Mouse (Mus musculus) cerebellum, postnatal 4 days (tissue): ENCODE results near the gene Il2rg.

Experiments
- DNase-seq, 2 experiments: peaks; one replicate each; pipeline ENCODE4 v3.0.0; 2022; ENCODE audit warnings: low spot score in 2 of 2, mixed read lengths in 1 of 2

The Il2rg gene

GRCm38 (mm10) chrX:101268025-101268754, at the start of gene Il2rg:
Il2rg (minus strand) TSS chrX:101268255.
- DNase-seq = no peak

GRCm38 (mm10) chrX:101313625-101314359, 45.7 kb upstream of the Il2rg start:
- DNase-seq = no peak

- no peak for DNase-seq
Measured at GRCm38 (mm10) chrX:101309299-101309698, 41.2 kb upstream of the Il2rg start.

DNA sequence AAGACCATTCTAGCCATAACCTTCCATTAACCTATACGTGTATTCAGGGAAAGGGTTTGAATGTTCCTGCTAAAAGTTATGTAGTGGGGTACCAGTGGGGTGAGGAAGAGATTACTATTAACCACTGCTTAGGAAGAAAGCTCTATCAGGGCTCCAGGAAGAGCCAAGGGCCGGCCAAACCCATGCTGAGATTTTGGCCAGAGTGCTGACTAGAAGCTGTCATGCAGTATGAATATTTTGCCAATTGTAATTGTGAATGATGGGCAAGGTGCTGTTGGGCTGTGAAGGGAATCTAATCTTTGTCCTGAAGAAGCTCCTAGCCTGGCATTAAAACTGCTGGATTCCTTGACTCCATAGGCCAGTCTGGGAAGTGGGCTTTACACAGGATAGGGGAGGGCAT, 36.6 kb upstream of the Il2rg start:
- DNase-seq = no peak

DNA sequence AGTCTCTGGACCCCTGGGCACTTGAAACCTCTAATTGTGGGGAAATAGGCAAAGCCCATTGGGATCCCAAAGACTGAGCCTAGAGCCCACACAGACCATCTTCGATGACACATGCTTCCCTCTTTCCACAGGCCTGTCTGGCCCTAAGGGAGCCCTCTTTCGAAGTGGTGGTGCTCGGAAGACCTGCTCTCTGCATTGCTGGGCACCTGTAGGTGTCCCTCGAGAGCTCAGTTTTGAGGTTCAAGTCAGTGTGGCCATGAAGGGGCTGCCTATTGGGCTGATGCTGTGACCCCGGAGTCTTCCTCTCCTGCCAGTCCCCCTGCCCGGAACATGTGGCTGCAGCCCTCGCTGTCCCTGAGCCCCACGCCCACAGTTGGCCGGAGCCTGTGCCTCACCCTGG, 33.6 kb upstream of the Il2rg start:
- DNase-seq = no peak

DNA sequence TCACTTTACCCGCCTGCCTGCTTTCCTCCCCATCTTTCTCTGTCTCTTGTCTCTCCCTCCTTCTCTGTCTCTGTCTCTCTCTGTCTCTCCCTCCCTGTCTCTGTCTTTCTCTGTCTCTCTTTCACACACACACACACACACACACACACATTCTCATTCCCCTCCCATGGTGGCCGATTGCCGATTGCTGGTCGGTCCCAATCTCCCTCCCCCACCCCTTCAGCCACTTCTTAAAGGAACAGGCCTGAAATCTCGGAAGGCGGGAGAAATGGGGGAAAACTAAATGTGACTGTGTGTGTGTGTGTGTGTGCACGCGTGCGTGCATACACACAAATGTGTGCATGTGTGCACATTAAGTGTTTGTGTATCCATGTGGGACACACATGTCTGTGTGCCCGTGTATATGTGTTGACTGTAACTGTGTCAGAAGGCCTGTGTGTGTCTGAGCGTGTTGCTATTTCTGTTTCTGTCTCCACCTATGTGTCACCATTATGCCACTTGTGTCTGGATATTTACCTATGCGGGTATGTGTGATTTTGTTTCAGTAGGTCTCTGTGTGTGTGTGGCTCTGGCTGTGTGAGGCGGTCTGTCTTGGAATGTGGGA, 32.5 kb upstream of the Il2rg start:
- DNase-seq = no peak

DNA sequence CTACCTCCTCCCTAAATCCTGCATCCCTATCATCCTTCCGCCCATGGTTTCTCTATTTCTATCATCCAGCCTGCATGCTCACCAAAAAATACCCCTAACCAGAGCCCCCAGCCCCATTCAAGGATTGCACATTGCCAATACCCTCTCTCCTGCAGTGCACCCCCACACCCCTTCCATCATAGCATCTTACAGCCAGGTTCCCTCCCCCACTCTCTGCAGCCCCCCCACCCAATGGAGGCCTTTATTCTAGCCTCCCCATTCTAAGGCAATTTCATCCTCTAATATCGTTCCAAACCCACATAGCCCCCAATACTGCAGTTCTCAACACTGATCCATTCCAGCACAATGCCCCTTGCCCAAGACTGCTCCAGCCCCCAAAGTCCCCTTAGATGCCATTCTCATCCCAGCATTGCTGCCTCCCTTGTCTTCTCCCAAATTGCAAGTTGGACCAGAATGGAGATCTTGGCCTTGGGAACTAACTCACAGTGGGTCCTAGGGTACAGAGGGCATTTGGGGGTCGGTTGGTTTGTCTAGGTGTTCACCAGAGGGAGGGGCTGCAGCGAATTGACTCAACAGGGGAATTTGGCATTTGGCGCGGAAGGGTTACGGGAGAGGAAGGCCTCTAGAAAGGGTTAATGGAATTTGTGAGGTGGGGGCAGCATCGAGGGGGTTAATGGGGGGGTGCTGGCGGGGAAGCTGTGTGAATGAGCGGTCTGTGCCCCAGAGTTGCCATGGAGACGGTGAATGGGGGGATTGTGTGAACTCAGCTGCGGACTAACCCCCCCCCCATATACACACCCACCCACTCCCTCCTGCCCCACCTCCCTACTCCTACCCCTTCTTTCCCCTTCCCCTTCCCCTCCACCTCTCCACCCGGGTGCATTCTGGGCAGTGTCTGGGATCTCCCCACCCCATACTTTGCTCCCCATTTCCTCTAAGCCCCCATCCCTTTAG, 31.7 kb upstream of the Il2rg start:
- peak in 1 of 2 experiments; percentile 34 for DNase-seq

GRCm38 (mm10) chrX:101299055-101299454, 31.0 kb upstream of the Il2rg start, which contains the start of gene Nlgn3:
Nlgn3 (plus strand) TSS chrX:101299168.
- DNase-seq = peak; percentile 31 to 58

GRCm38 (mm10) chrX:101290111-101290510, 22.1 kb upstream of the Il2rg start:
- DNase-seq = no peak

- no peak for DNase-seq
Measured at GRCm38 (mm10) chrX:101289037-101289436, 21.0 kb upstream of the Il2rg start.

GRCm38 (mm10) chrX:101288432-101288831, 20.4 kb upstream of the Il2rg start:
- DNase-seq = no peak

- no peak for DNase-seq
Measured at GRCm38 (mm10) chrX:101287543-101287942, 19.5 kb upstream of the Il2rg start.

DNA sequence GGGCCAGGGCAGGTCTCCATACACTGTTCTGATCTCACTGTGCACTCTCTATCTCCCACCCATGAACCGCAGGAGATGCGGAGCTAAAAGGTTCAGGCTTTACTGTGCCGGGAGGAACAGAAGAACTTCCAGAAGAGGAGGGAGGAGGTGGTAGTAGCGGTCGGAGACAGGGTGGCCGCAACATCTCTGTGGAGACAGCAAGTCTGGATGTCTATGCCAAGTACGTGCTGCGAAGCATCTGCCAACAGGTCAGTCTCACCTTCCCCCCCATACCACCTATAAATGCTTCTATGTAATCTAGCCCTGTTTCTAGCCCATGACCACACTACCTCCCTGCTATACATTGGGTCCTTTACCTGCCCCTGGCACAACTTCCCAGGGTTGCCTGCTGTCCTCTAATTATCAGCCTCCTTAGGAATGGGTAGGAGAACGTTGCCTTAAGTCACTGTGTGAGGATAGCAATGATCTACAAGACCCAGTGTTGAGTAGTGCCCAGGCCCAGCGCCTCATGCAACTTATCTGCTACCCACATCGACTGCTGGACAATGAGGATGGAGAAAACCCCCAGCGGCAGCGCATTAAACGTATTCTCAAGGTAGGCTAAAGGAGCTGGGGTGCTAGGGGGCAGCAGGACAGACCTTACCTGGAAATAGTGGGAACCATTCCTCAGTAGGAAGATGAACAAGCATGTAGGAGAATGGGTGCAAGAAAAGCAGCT, 18.1 kb upstream of the Il2rg start:
- no peak for DNase-seq

- DNase-seq = peak; percentile 32 to 54
Measured at GRCm38 (mm10) chrX:101285534-101285933, 17.5 kb upstream of the Il2rg start.

GRCm38 (mm10) chrX:101282813-101283212, 14.8 kb upstream of the Il2rg start:
- DNase-seq = no peak

GRCm38 (mm10) chrX:101273875-101274738, 6.1 kb upstream of the Il2rg start, which contains the start of gene Med12:
Med12 (plus strand) TSS chrX:101274030.
- peak; percentile 61 to 81 for DNase-seq

- no peak for DNase-seq
Measured at GRCm38 (mm10) chrX:101273410-101273809, 5.4 kb upstream of the Il2rg start.

GRCm38 (mm10) chrX:101268755-101269124, 685 bp upstream of the Il2rg start, which contains the start of gene Gm20489:
Gm20489 (minus strand) TSS chrX:101269023.
- no peak for DNase-seq

- DNase-seq = no peak
Measured at GRCm38 (mm10) chrX:101266631-101267030, 1.4 kb downstream of the Il2rg start.

GRCm38 (mm10) chrX:101263892-101264291, 4.2 kb downstream of the Il2rg start, which contains the start of gene Gm614:
Gm614 (minus strand) TSS chrX:101263992.
- no peak for DNase-seq
